Mouse (Mus musculus) macrophage (primary cell): ENCODE measurements around the gene Rora. TPM values are rescaled to one million over a fixed set of nuclear protein-coding genes. Genes with fewer than 3 reads are reported as not detected.

Experiments
- H3K27ac ChIP-seq: fragments of 350-480 bp; formaldehyde crosslinking; 2 replicates; pipeline ENCODE4 v1.9.0; 2021
- H3K36me3 ChIP-seq: fragments of 350-480 bp; formaldehyde crosslinking; 2 replicates; pipeline ENCODE4 v1.9.0; 2021; ENCODE audit errors: inconsistent target
- H3K4me3 ChIP-seq: fragments of 350-480 bp; formaldehyde crosslinking; 2 replicates; pipeline ENCODE4 v1.9.0; 2021; ENCODE audit errors: inconsistent target
- H3K79me2 ChIP-seq: fragments of 350-480 bp; formaldehyde crosslinking; 2 replicates; pipeline ENCODE4 v1.9.0; 2021; ENCODE audit errors: inconsistent target
- WGBS: methylation state at CpG from one replicate; pipeline ENCODE4 v1.1.7; 2026; ENCODE audit warnings: inconsistent platforms; ENCODE audit not compliant: missing documents; 5-methylcytosine and 5-hydroxymethylcytosine counted together
- polyA plus RNA-seq: library from polyadenylated mRNA; stranded (reverse); fragments of 250-400 nt; gene quantifications from 3 replicates; pipeline ENCODE4 v1.2.4, GENCODE M21; 2018; ENCODE audit warnings: inconsistent platforms

The Rora gene
- polyA plus RNA-seq, 1 experiment from 2014 or later = 4.5 TPM

GRCm38 (mm10) chr9:69110706-69111105 lies 457.1 kb downstream of the Rora start:
- H3K79me2 ChIP-seq = no peaks in the 10 kb centered on the region
- H3K27ac ChIP-seq = no peak overlapping the region
- no peak overlapping the region for H3K4me3 ChIP-seq
- H3K36me3 ChIP-seq = no peaks in the 10 kb centered on the region
- 92% methylated on average over 6 of the region's 6 CpGs for WGBS

GRCm38 (mm10) chr9:69111539-69111938 lies 458.0 kb downstream of the Rora start:
- Histone ChIP-seq H3K4me3 (no peak overlapping the region), H3K79me2 (no peaks in the 10 kb centered on the region), H3K27ac (no peak overlapping the region), H3K36me3 (no peaks in the 10 kb centered on the region)
- WGBS = 55% methylated on average over 6 of the region's 6 CpGs

- H3K36me3 ChIP-seq = no peaks in the 10 kb centered on the region
- no peak overlapping the region for H3K4me3 ChIP-seq
- no peak overlapping the region for H3K27ac ChIP-seq
- WGBS = 76% methylated on average over 9 of the region's 9 CpGs
- H3K79me2 ChIP-seq = no peaks in the 10 kb centered on the region
Measured at GRCm38 (mm10) chr9:69114429-69114984, 460.9 kb downstream of the Rora start.

GRCm38 (mm10) chr9:69116740-69117139 lies 463.2 kb downstream of the Rora start:
- Histone ChIP-seq H3K79me2 (no peaks in the 10 kb centered on the region), H3K36me3 (no peaks in the 10 kb centered on the region), H3K27ac (no peak overlapping the region), H3K4me3 (no peak overlapping the region)
- WGBS = 63% methylated on average over 2 of the region's 2 CpGs

GRCm38 (mm10) chr9:69121117-69121740 lies 467.6 kb downstream of the Rora start:
- no peaks in the 10 kb centered on the region for H3K36me3 ChIP-seq
- 67% methylated on average over 12 of the region's 12 CpGs for WGBS
- no peak overlapping the region for H3K27ac ChIP-seq
- no peak overlapping the region for H3K4me3 ChIP-seq
- no peaks in the 10 kb centered on the region for H3K79me2 ChIP-seq

GRCm38 (mm10) chr9:69125011-69125786 lies 471.6 kb downstream of the Rora start:
- Histone ChIP-seq H3K27ac (no peak overlapping the region), H3K79me2 (no peaks in the 10 kb centered on the region), H3K4me3 (no peak overlapping the region; the same call in 1 of the 2 replicates), H3K36me3 (no peaks in the 10 kb centered on the region)
- 3% methylated on average over 22 of the region's 22 CpGs for WGBS

- H3K79me2 ChIP-seq = no peaks in the 10 kb centered on the region
- H3K27ac ChIP-seq = no peak overlapping the region
- 28% methylated on average over 7 of the region's 7 CpGs for WGBS
- H3K4me3 ChIP-seq = no peak overlapping the region
- no peaks in the 10 kb centered on the region for H3K36me3 ChIP-seq
Measured at GRCm38 (mm10) chr9:69125787-69126161, 472.2 kb downstream of the Rora start.

GRCm38 (mm10) chr9:69126595-69126994 lies 473.0 kb downstream of the Rora start:
- Histone ChIP-seq H3K36me3 (no peaks in the 10 kb centered on the region), H3K27ac (no peak overlapping the region), H3K79me2 (no peaks in the 10 kb centered on the region), H3K4me3 (no peak overlapping the region)
- WGBS = 88% methylated on average over 2 of the region's 2 CpGs

- Histone ChIP-seq H3K36me3 (no peaks in the 10 kb centered on the region), H3K27ac (no peak overlapping the region), H3K79me2 (no peaks in the 10 kb centered on the region), H3K4me3 (no peak overlapping the region)
- 79% methylated on average over 6 of the region's 6 CpGs for WGBS
Measured at GRCm38 (mm10) chr9:69128335-69128734, 474.7 kb downstream of the Rora start.

GRCm38 (mm10) chr9:69132995-69133394 lies 479.4 kb downstream of the Rora start:
- WGBS = 91% methylated on average over 6 of the region's 6 CpGs
- no peak overlapping the region for H3K27ac ChIP-seq
- no peaks in the 10 kb centered on the region for H3K79me2 ChIP-seq
- H3K4me3 ChIP-seq = no peak overlapping the region
- H3K36me3 ChIP-seq = no peaks in the 10 kb centered on the region

GRCm38 (mm10) chr9:69133696-69134095 lies 480.1 kb downstream of the Rora start:
- 89% methylated on average over 7 of the region's 7 CpGs for WGBS

GRCm38 (mm10) chr9:69134604-69135003 lies 481.0 kb downstream of the Rora start:
- H3K27ac ChIP-seq = no peak overlapping the region
- 95% methylated on average over 9 of the region's 9 CpGs for WGBS
- H3K79me2 ChIP-seq = no peaks in the 10 kb centered on the region
- H3K4me3 ChIP-seq = no peak overlapping the region
- no peaks in the 10 kb centered on the region for H3K36me3 ChIP-seq

More at GRCm38 (mm10) chr9:69133696-69134095, 480.1 kb downstream of the Rora start:
- Histone ChIP-seq H3K79me2 (no peaks in the 10 kb centered on the region), H3K27ac (no peak overlapping the region), H3K36me3 (no peaks in the 10 kb centered on the region), H3K4me3 (no peak overlapping the region)

GRCm38 (mm10) chr9:69136821-69137220 lies 483.2 kb downstream of the Rora start:
- H3K4me3 ChIP-seq = no peak overlapping the region
- H3K36me3 ChIP-seq = no peaks in the 10 kb centered on the region
- WGBS = 89% methylated on average over 5 of the region's 5 CpGs
- H3K27ac ChIP-seq = no peak overlapping the region
- no peaks in the 10 kb centered on the region for H3K79me2 ChIP-seq

- WGBS = 92% methylated on average over 10 of the region's 10 CpGs
- no peak overlapping the region for H3K27ac ChIP-seq
- H3K4me3 ChIP-seq = no peak overlapping the region
- no peaks in the 10 kb centered on the region for H3K36me3 ChIP-seq
- H3K79me2 ChIP-seq = no peaks in the 10 kb centered on the region
Measured at GRCm38 (mm10) chr9:69137398-69137797, 483.8 kb downstream of the Rora start.

GRCm38 (mm10) chr9:69140144-69140543 lies 486.6 kb downstream of the Rora start:
- Histone ChIP-seq H3K27ac (no peak overlapping the region), H3K4me3 (no peak overlapping the region), H3K36me3 (no peaks in the 10 kb centered on the region), H3K79me2 (no peaks in the 10 kb centered on the region)
- WGBS = 95% methylated on average over 6 of the region's 6 CpGs
